Mouse (Mus musculus) embryonic fibroblast, embryonic 13.5 days (primary cell): ENCODE measurements around the gene Plekhg2.

Source experiments
- CTCF ChIP-seq: IDR thresholded peaks from 2 replicates; pipeline ENCODE4 v1.5.1; 2011; ENCODE audit warnings: mild to moderate bottlenecking, control low read depth, low read length, moderate library complexity, borderline replicate concordance; ENCODE audit not compliant: insufficient read depth
- POLR2A ChIP-seq: IDR thresholded peaks from 2 replicates; pipeline ENCODE4 v1.6.1; 2011; ENCODE audit warnings: low read depth, mild to moderate bottlenecking, control low read depth, low read length, moderate library complexity

GRCm38 (mm10) chr7:28351676-28352191 lies 20.7 kb downstream of the Plekhg2 start:
- TF ChIP-seq POLR2A (no peak), CTCF (no peak)
